Mouse (Mus musculus): ENCODE measurements around the gene 1110051M20Rik. TPM values are rescaled to one million over a fixed set of nuclear protein-coding genes. Genes with fewer than 3 reads are reported as not detected.

1110051M20Rik gene
- polyA plus RNA-seq, 1 experiment from 2014 or later, result 79.8 TPM

GRCm38 (mm10) chr2:91301836-91302235 is 142.7 kb downstream of the 1110051M20Rik start:
- H3K4me3 ChIP-seq (ENCODE audit: low read depth, low read length), result no peak overlapping the region
- ATAC-seq (replicated peaks; ENCODE audit: insufficient number of reproducible peaks, low FRiP score, low TSS enrichment, low read depth) (no peak), DNase-seq (ENCODE audit: low spot score) (no peak)
- no peaks in the 10 kb centered on the region for H3K9me3 ChIP-seq (replicated peaks; ENCODE audit: control insufficient read depth, low read length)
- H3K27me3 ChIP-seq (ENCODE audit: control insufficient read depth, insufficient read depth, low read length), result no peaks in the 10 kb centered on the region
- no peak overlapping the region for H3K9ac ChIP-seq (replicated peaks; ENCODE audit: low read length)
- 77% methylated on average over 2 of the region's 2 CpGs for whole genome bisulfite sequencing
- no peak overlapping the region for H3K27ac ChIP-seq (replicated peaks; ENCODE audit: low read depth, low read length)
- H3K36me3 ChIP-seq (replicated peaks; ENCODE audit: control insufficient read depth, insufficient read depth, low read depth, low read length), result no peaks in the 10 kb centered on the region
- no peaks in the 10 kb centered on the region for H3K4me1 ChIP-seq (ENCODE audit: control insufficient read depth, insufficient read depth, low read length)
- no peak overlapping the region for H3K4me2 ChIP-seq (ENCODE audit: low read depth, low read length)

GRCm38 (mm10) chr2:91300784-91301183 is 143.7 kb downstream of the 1110051M20Rik start:
- H3K9ac ChIP-seq (replicated peaks; ENCODE audit: low read length), result no peak overlapping the region
- WGBS, result 91% methylated on average over 2 of the region's 2 CpGs
- no peaks in the 10 kb centered on the region for H3K27me3 ChIP-seq (ENCODE audit: control insufficient read depth, insufficient read depth, low read length)
- no peak for ATAC-seq (replicated peaks; ENCODE audit: insufficient number of reproducible peaks, low FRiP score, low TSS enrichment, low read depth)
- no peaks in the 10 kb centered on the region for H3K36me3 ChIP-seq (replicated peaks; ENCODE audit: control insufficient read depth, insufficient read depth, low read depth, low read length)
- no peaks in the 10 kb centered on the region for H3K4me1 ChIP-seq (ENCODE audit: control insufficient read depth, insufficient read depth, low read length)
- H3K9me3 ChIP-seq (replicated peaks; ENCODE audit: control insufficient read depth, low read length), result no peaks in the 10 kb centered on the region
- no peak overlapping the region for H3K4me3 ChIP-seq (ENCODE audit: low read depth, low read length)
- no peak overlapping the region for H3K4me2 ChIP-seq (ENCODE audit: low read depth, low read length)
- no peak for DNase-seq (ENCODE audit: low spot score)
- no peak overlapping the region for H3K27ac ChIP-seq (replicated peaks; ENCODE audit: low read depth, low read length)

GRCm38 (mm10) chr2:91299156-91299555 is 145.3 kb downstream of the 1110051M20Rik start:
- Histone ChIP-seq H3K9me3 (replicated peaks; ENCODE audit: control insufficient read depth, low read length) (no peaks in the 10 kb centered on the region), H3K27ac (replicated peaks; ENCODE audit: low read depth, low read length) (no peak overlapping the region), H3K27me3 (ENCODE audit: control insufficient read depth, insufficient read depth, low read length) (no peaks in the 10 kb centered on the region), H3K9ac (replicated peaks; ENCODE audit: low read length) (no peak overlapping the region), H3K4me3 (ENCODE audit: low read depth, low read length) (no peak overlapping the region), H3K4me2 (ENCODE audit: low read depth, low read length) (no peak overlapping the region), H3K36me3 (replicated peaks; ENCODE audit: control insufficient read depth, insufficient read depth, low read depth, low read length) (no peaks in the 10 kb centered on the region), H3K4me1 (ENCODE audit: control insufficient read depth, insufficient read depth, low read length) (no peaks in the 10 kb centered on the region)
- DNase-seq (ENCODE audit: low spot score) (no peak), ATAC-seq (replicated peaks; ENCODE audit: insufficient number of reproducible peaks, low FRiP score, low TSS enrichment, low read depth) (no peak; the same call in 1 of the 2 replicates)
- 69% methylated on average over 3 of the region's 3 CpGs for WGBS

- Histone ChIP-seq H3K4me1 (ENCODE audit: control insufficient read depth, insufficient read depth, low read length) (no peaks in the 10 kb centered on the region), H3K4me2 (ENCODE audit: low read depth, low read length) (no peak overlapping the region), H3K27ac (replicated peaks; ENCODE audit: low read depth, low read length) (no peak overlapping the region), H3K4me3 (ENCODE audit: low read depth, low read length) (no peak overlapping the region), H3K9ac (replicated peaks; ENCODE audit: low read length) (no peak overlapping the region), H3K9me3 (replicated peaks; ENCODE audit: control insufficient read depth, low read length) (no peaks in the 10 kb centered on the region), H3K36me3 (replicated peaks; ENCODE audit: control insufficient read depth, insufficient read depth, low read depth, low read length) (no peaks in the 10 kb centered on the region), H3K27me3 (ENCODE audit: control insufficient read depth, insufficient read depth, low read length) (no peaks in the 10 kb centered on the region)
- DNase-seq (ENCODE audit: low spot score) (no peak), ATAC-seq (replicated peaks; ENCODE audit: insufficient number of reproducible peaks, low FRiP score, low TSS enrichment, low read depth) (no peak)
- 89% methylated on average over 5 of the region's 5 CpGs for WGBS
Measured at GRCm38 (mm10) chr2:91295895-91296294, 148.6 kb downstream of the 1110051M20Rik start.

GRCm38 (mm10) chr2:91294226-91294625 is 150.3 kb downstream of the 1110051M20Rik start:
- no peak for ATAC-seq (replicated peaks; ENCODE audit: insufficient number of reproducible peaks, low FRiP score, low TSS enrichment, low read depth)
- Histone ChIP-seq H3K9ac (replicated peaks; ENCODE audit: low read length) (no peak overlapping the region), H3K36me3 (replicated peaks; ENCODE audit: control insufficient read depth, insufficient read depth, low read depth, low read length) (no peaks in the 10 kb centered on the region), H3K9me3 (replicated peaks; ENCODE audit: control insufficient read depth, low read length) (no peaks in the 10 kb centered on the region), H3K4me2 (ENCODE audit: low read depth, low read length) (no peak overlapping the region), H3K27me3 (ENCODE audit: control insufficient read depth, insufficient read depth, low read length) (no peaks in the 10 kb centered on the region), H3K27ac (replicated peaks; ENCODE audit: low read depth, low read length) (no peak overlapping the region), H3K4me1 (ENCODE audit: control insufficient read depth, insufficient read depth, low read length) (no peaks in the 10 kb centered on the region), H3K4me3 (ENCODE audit: low read depth, low read length) (no peak overlapping the region)
- 89% methylated on average over 3 of the region's 3 CpGs for WGBS
- DNase-seq (ENCODE audit: low spot score), result no peak

GRCm38 (mm10) chr2:91291197-91292007 is 153.1 kb downstream of the 1110051M20Rik start:
- Histone ChIP-seq H3K4me2 (ENCODE audit: low read depth, low read length) (no peak overlapping the region), H3K36me3 (replicated peaks; ENCODE audit: control insufficient read depth, insufficient read depth, low read depth, low read length) (no peaks in the 10 kb centered on the region), H3K4me3 (ENCODE audit: low read depth, low read length) (no peak overlapping the region), H3K27me3 (ENCODE audit: control insufficient read depth, insufficient read depth, low read length) (no peaks in the 10 kb centered on the region), H3K27ac (replicated peaks; ENCODE audit: low read depth, low read length) (no peak overlapping the region), H3K9me3 (replicated peaks; ENCODE audit: control insufficient read depth, low read length) (no peaks in the 10 kb centered on the region), H3K4me1 (ENCODE audit: control insufficient read depth, insufficient read depth, low read length) (no peaks in the 10 kb centered on the region), H3K9ac (replicated peaks; ENCODE audit: low read length) (no peak overlapping the region)
- DNase-seq (ENCODE audit: low spot score) (peak; percentile 6), ATAC-seq (replicated peaks; ENCODE audit: insufficient number of reproducible peaks, low FRiP score, low TSS enrichment, low read depth) (no peak)
- WGBS, result 63% methylated on average over 12 of the region's 12 CpGs

- Histone ChIP-seq H3K36me3 (replicated peaks; ENCODE audit: control insufficient read depth, insufficient read depth, low read depth, low read length) (no peaks in the 10 kb centered on the region), H3K27ac (replicated peaks; ENCODE audit: low read depth, low read length) (no peak overlapping the region), H3K4me1 (ENCODE audit: control insufficient read depth, insufficient read depth, low read length) (peaks cover 4% of the 10 kb centered on the region; the same call in 1 of the 2 replicates), H3K9ac (replicated peaks; ENCODE audit: low read length) (no peak overlapping the region), H3K4me2 (ENCODE audit: low read depth, low read length) (no peak overlapping the region), H3K9me3 (replicated peaks; ENCODE audit: control insufficient read depth, low read length) (no peaks in the 10 kb centered on the region), H3K27me3 (ENCODE audit: control insufficient read depth, insufficient read depth, low read length) (no peaks in the 10 kb centered on the region), H3K4me3 (ENCODE audit: low read depth, low read length) (no peak overlapping the region)
- no peak for ATAC-seq (replicated peaks; ENCODE audit: insufficient number of reproducible peaks, low FRiP score, low TSS enrichment, low read depth)
- peak; percentile 5 for DNase-seq (ENCODE audit: low spot score)
- 60% methylated on average over 6 of the region's 6 CpGs for WGBS
Measured at GRCm38 (mm10) chr2:91287563-91287962, 156.9 kb downstream of the 1110051M20Rik start.

GRCm38 (mm10) chr2:91285885-91286505 is 158.5 kb downstream of the 1110051M20Rik start:
- H3K9me3 ChIP-seq (replicated peaks; ENCODE audit: control insufficient read depth, low read length), result no peaks in the 10 kb centered on the region
- H3K4me1 ChIP-seq (ENCODE audit: control insufficient read depth, insufficient read depth, low read length), result peaks cover 5% of the 10 kb centered on the region; the same call in 1 of the 2 replicates
- H3K27ac ChIP-seq (replicated peaks; ENCODE audit: low read depth, low read length), result no peak overlapping the region
- H3K4me2 ChIP-seq (ENCODE audit: low read depth, low read length), result no peak overlapping the region
- ATAC-seq (replicated peaks; ENCODE audit: insufficient number of reproducible peaks, low FRiP score, low TSS enrichment, low read depth) (0 out of 2 replicates have a peak, but pooled peaks have one; percentile 35), DNase-seq (ENCODE audit: low spot score) (peak; percentile 88)
- H3K27me3 ChIP-seq (ENCODE audit: control insufficient read depth, insufficient read depth, low read length), result no peaks in the 10 kb centered on the region
- H3K36me3 ChIP-seq (replicated peaks; ENCODE audit: control insufficient read depth, insufficient read depth, low read depth, low read length), result no peaks in the 10 kb centered on the region
- no peak overlapping the region for H3K9ac ChIP-seq (replicated peaks; ENCODE audit: low read length)
- H3K4me3 ChIP-seq (ENCODE audit: low read depth, low read length), result no peak overlapping the region
- 14% methylated on average over 7 of the region's 7 CpGs for WGBS
